Mouse (Mus musculus) megakaryocyte, embryonic 14.5 days (primary cell): ENCODE results near the gene Dab1.

Experiments
- FLI1 ChIP-seq: IDR thresholded peaks from 2 replicates; pipeline ENCODE4 v1.6.1; 2012; ENCODE audit warnings: low read length, inconsistent platforms, mixed read lengths
- GATA1 ChIP-seq: IDR thresholded peaks from 3 replicates; pipeline ENCODE4 v1.6.1; 2012; ENCODE audit warnings: mixed read lengths, low read length, inconsistent platforms, borderline replicate concordance

GRCm38 (mm10) chr4:104768190-104768589, 1149.0 kb downstream of the Dab1 start:
- TF ChIP-seq GATA1 (no peak), FLI1 (no peak)
